Mouse (Mus musculus) thymus, adult 2 months (tissue): Measurements from ENCODE around the gene Cbx8. TPM values are rescaled to one million over a fixed set of nuclear protein-coding genes. Genes with fewer than 3 reads are reported as not detected.

Experiments
- DNase-seq: peaks from one replicate; pipeline ENCODE4 v3.0.0; 2021
- H3K27ac ChIP-seq: fragments of 200-500 bp; 2 replicates; pipeline ENCODE4 v1.5.1; 2012; ENCODE audit warnings: low read length, control low read depth; ENCODE audit not compliant: control insufficient read depth, insufficient read depth
- H3K27me3 ChIP-seq: fragments of 200-500 bp; 2 replicates; pipeline ENCODE4 v1.6.1; 2012; ENCODE audit warnings: mild to moderate bottlenecking, low read length, moderate library complexity, mixed read lengths; ENCODE audit not compliant: control insufficient read depth, insufficient read depth
- H3K36me3 ChIP-seq: fragments of 200-500 bp; 2 replicates; pipeline ENCODE4 v1.6.1; 2012; ENCODE audit warnings: mild to moderate bottlenecking, low read length, moderate library complexity; ENCODE audit not compliant: control insufficient read depth, insufficient read depth
- H3K4me1 ChIP-seq: fragments of 200-500 bp; replicated peaks from 2 replicates; pipeline ENCODE4 v1.6.1; 2012; ENCODE audit warnings: low read length; ENCODE audit not compliant: control insufficient read depth, insufficient read depth
- H3K4me3 ChIP-seq: fragments of 200-500 bp; 2 replicates; pipeline ENCODE4 v1.5.1; 2012; ENCODE audit warnings: mild to moderate bottlenecking, low read length, control low read depth, moderate library complexity; ENCODE audit not compliant: control insufficient read depth, insufficient read depth
- CTCF ChIP-seq: fragments of 200-500 bp; IDR thresholded peaks from 2 replicates; pipeline ENCODE4 v1.5.1; 2012; ENCODE audit warnings: mild to moderate bottlenecking, control low read depth, low read length, moderate library complexity, borderline replicate concordance; ENCODE audit not compliant: control insufficient read depth, poor library complexity, insufficient read depth; ENCODE audit errors: extremely low read depth
- POLR2A ChIP-seq: fragments of 200-500 bp; IDR thresholded peaks from 2 replicates; pipeline ENCODE4 v1.6.1; 2012; ENCODE audit warnings: mild to moderate bottlenecking, low read length, control low read depth, moderate library complexity; ENCODE audit not compliant: control insufficient read depth, poor library complexity, insufficient read depth; ENCODE audit errors: extremely low read depth
- WGBS: fragments of 180-500 bp; shearing (Covaris S2); methylation state at CpG from one replicate; pipeline ENCODE4 v1.1.7; 2018; 5-methylcytosine and 5-hydroxymethylcytosine counted together
- polyA plus RNA-seq: library from polyadenylated mRNA; depleted of rRNA; stranded (reverse); fragments of >200 nt; gene quantifications from 2 replicates; pipeline ENCODE4 v1.2.3, GENCODE M21; 2012

The Cbx8 gene
- polyA plus RNA-seq, 1 experiment, result 8.2 TPM

GRCm38 (mm10) chr11:119081839-119082637, 41.3 kb upstream of the Cbx8 start:
- TF ChIP-seq CTCF (peak; percentile 86), POLR2A (0 out of 2 replicates have a peak, but pooled peaks have one; percentile 23)
- no peak overlapping the region for H3K4me3 ChIP-seq
- H3K27me3 ChIP-seq, result no peaks in the 10 kb centered on the region
- DNase-seq, result peak; percentile 71
- H3K36me3 ChIP-seq, result peaks cover 24% of the 10 kb centered on the region
- WGBS, result 83% methylated on average over 21 of the region's 21 CpGs
- no peak overlapping the region for H3K27ac ChIP-seq
- peaks cover 47% of the 10 kb centered on the region for H3K4me1 ChIP-seq

- Histone ChIP-seq H3K27me3 (no peaks in the 10 kb centered on the region), H3K36me3 (peaks cover 24% of the 10 kb centered on the region), H3K4me3 (no peak overlapping the region), H3K4me1 (peaks cover 44% of the 10 kb centered on the region), H3K27ac (no peak overlapping the region)
- TF ChIP-seq POLR2A, result no peak
- no peak for TF ChIP-seq CTCF
- WGBS, result 96% methylated on average over 47 of the region's 47 CpGs
- no peak for DNase-seq
Observed at GRCm38 (mm10) chr11:119081148-119081838, 40.5 kb upstream of the Cbx8 start.

GRCm38 (mm10) chr11:119080461-119081147, 39.8 kb upstream of the Cbx8 start:
- no peak for DNase-seq
- no peak for TF ChIP-seq CTCF
- no peak for TF ChIP-seq POLR2A
- Histone ChIP-seq H3K4me3 (no peak overlapping the region), H3K27me3 (no peaks in the 10 kb centered on the region), H3K27ac (no peak overlapping the region), H3K4me1 (peaks cover 50% of the 10 kb centered on the region), H3K36me3 (peaks cover 24% of the 10 kb centered on the region)
- WGBS, result 93% methylated on average over 33 of the region's 33 CpGs

- H3K4me1 ChIP-seq, result peaks cover 52% of the 10 kb centered on the region
- no peak overlapping the region for H3K4me3 ChIP-seq
- H3K27me3 ChIP-seq, result no peaks in the 10 kb centered on the region
- no peak for TF ChIP-seq CTCF
- TF ChIP-seq POLR2A, result no peak
- H3K27ac ChIP-seq, result no peak overlapping the region
- WGBS, result 84% methylated on average over 7 of the region's 7 CpGs
- DNase-seq, result no peak
- peaks cover 24% of the 10 kb centered on the region for H3K36me3 ChIP-seq
Observed at GRCm38 (mm10) chr11:119079445-119079837, 38.7 kb upstream of the Cbx8 start.

- TF ChIP-seq POLR2A (no peak), CTCF (no peak)
- DNase-seq, result no peak
- peaks cover 24% of the 10 kb centered on the region for H3K36me3 ChIP-seq
- no peak overlapping the region for H3K4me3 ChIP-seq
- no peak overlapping the region for H3K27ac ChIP-seq
- H3K4me1 ChIP-seq, result peaks cover 47% of the 10 kb centered on the region
- H3K27me3 ChIP-seq, result no peaks in the 10 kb centered on the region
- 83% methylated on average over 27 of the region's 27 CpGs for WGBS
Observed at GRCm38 (mm10) chr11:119078691-119079444, 38.1 kb upstream of the Cbx8 start.

GRCm38 (mm10) chr11:119077755-119078154, 37.0 kb upstream of the Cbx8 start:
- H3K27ac ChIP-seq, result no peak overlapping the region
- TF ChIP-seq CTCF (no peak), POLR2A (no peak)
- no peak for DNase-seq
- H3K4me3 ChIP-seq, result no peak overlapping the region
- peaks cover 24% of the 10 kb centered on the region for H3K36me3 ChIP-seq
- no peaks in the 10 kb centered on the region for H3K27me3 ChIP-seq
- H3K4me1 ChIP-seq, result peaks cover 43% of the 10 kb centered on the region
- 95% methylated on average over 4 of the region's 4 CpGs for WGBS
